In the genomic region with DNA sequence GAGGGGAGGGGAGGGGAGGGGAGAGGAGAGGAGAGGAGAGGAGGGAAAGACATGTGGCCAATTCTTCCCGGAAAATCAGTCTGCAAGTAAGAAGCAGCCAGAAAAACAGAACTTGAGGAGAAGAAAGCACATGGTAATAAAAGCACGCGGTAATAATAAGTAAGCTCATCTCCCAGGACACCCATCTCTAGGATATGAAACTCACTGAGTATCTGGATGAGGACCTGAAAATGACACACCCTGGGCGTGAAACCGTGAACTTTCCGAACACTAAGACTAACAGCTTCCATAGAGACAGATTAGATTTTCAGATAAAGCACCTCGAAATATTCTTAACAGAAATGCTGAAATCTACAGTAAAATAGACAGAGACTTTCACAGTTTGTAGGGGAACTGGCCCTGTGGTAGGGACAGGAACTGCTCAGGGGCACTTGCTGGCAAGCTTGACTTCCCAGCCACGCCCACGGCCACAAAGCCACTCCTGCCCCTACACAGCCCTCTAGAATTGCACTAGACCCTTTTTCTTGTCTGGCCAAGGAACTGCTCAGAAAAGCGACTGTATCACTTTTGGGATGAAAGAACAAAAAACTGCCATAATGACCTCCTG, we compare ENCODE assay signal across 17 mouse cellular contexts.
DNase-seq lines count a peak whose midpoint lies in the region; TF ChIP-seq lines count a peak whose summit lies in the region.
"Had no signal": no experiment of that assay in that cellular context is flagged by ENCODE, and none has a peak within 500 bp of the region (broad histone marks: within the 10 kb centered on the region; RNA-seq: fewer than 3 reads in every experiment).

No protein-coding gene starts in this region.

- no peak for TF ChIP-seq POLR2A in lung, adult 2 months (IDR thresholded peaks at IDR 0.05; ENCODE audit: borderline replicate concordance, extremely low read depth, low read depth, low read length)
- no peak for TF ChIP-seq POLR2A in CH12.LX (IDR thresholded peaks at IDR 0.05; ENCODE audit: low read depth, low read length)

- TF ChIP-seq RAD21 in CH12.LX (IDR thresholded peaks at IDR 0.05; ENCODE audit: low read depth, low read length) = no peak; the same call in 1 of the 2 replicates

- H3K9ac ChIP-seq in CH12.LX (ENCODE audit: insufficient read depth, low read depth) = no peak overlapping the region
- H3K9ac ChIP-seq: embryonic facial prominence, embryonic 13.5 days; hindbrain, embryonic 14.5 days; midbrain, embryonic 12.5 days had no signal

- H3K9me3 ChIP-seq in CH12.LX (replicated peaks; ENCODE audit: low read length) = no peaks in the 10 kb centered on the region
- H3K9me3 ChIP-seq: embryonic facial prominence, embryonic 13.5 days; midbrain, embryonic 12.5 days had no signal

- no peaks in the 10 kb centered on the region for H3K4me1 ChIP-seq in lung, adult 2 months (ENCODE audit: control insufficient read depth, insufficient read depth, low read length)
- H3K4me1 ChIP-seq in CH12.LX (ENCODE audit: control insufficient read depth in 1 of 2, insufficient read depth in 2 of 2) = peaks cover 3 to 13% of the 10 kb centered on the region in 2 experiments; a peak in 2 of 4 replicates
- H3K4me1 ChIP-seq: midbrain, embryonic 12.5 days had no signal

- in situ Hi-C loops in CH12.LX (cut with MboI; ENCODE audit: low pct_ligation_motif_present, low pct_unique_long_range_greater_than_20kb, low sequenced_read_pairs) = no loop called here

- TF ChIP-seq CTCF in lung, adult 2 months (IDR thresholded peaks at IDR 0.05; ENCODE audit: insufficient read depth, low read length) = no peak
- TF ChIP-seq CTCF in CH12.LX (conservative IDR thresholded peaks at IDR 0.05 in 1 of 2, IDR thresholded peaks at IDR 0.05 in 1 of 2; ENCODE audit: low read depth in 2 of 2, low read length in 2 of 2) = no peak

- H3K79me2 ChIP-seq in CH12.LX (replicated peaks; ENCODE audit: control insufficient read depth, extremely low read depth, insufficient read depth, poor library complexity, severe bottlenecking) = no peaks in the 10 kb centered on the region

- 59% methylated on average over 10 of the region's 10 CpGs for WGBS in lung, adult 2 months

- TF ChIP-seq EP300 in CH12.LX (IDR thresholded peaks at IDR 0.05; ENCODE audit: low read length) = no peak; the same call in 1 of the 2 replicates

- H3K36me3 ChIP-seq in CH12.LX (replicated peaks in 1 of 2; ENCODE audit: control insufficient read depth in 1 of 2, insufficient read depth in 1 of 2, low read length in 1 of 2) = no peaks in the 10 kb centered on the region
- H3K36me3 ChIP-seq: embryonic facial prominence, embryonic 13.5 days; midbrain, embryonic 12.5 days had no signal

- dilution Hi-C loops in CH12.LX (cut with MboI; ENCODE audit: extremely low pct_ligation_motif_present, extremely low pct_unique_long_range_greater_than_20kb, low sequenced_read_pairs) = no loop called here

- DNase-seq in lung, postnatal 10 days = peak; percentile 11
- DNase-seq in lung, adult 2 months = no peak
- peak; percentile 40 for DNase-seq in CH12.LX (ENCODE audit: extremely low read depth)
- DNase-seq in c-Kit-positive CD71-negative TER-119-negative erythroid progenitor cells, embryonic 14.5 days (ENCODE audit: low read depth) = peak; percentile 14
- DNase-seq in natural killer cell, adult 2 months (ENCODE audit: low spot score in 2 of 2) = peak; percentile 53 to 66
- DNase-seq in cerebellum, adult 11-12 months = no peak
- DNase-seq in frontal cortex, postnatal 10 days (ENCODE audit: low spot score in 2 of 2) = no peak
- DNase-seq: cerebellum, adult 11 months; heart, adult 2 months; kidney, postnatal 10 days; layer of hippocampus, adult 9-11 months; right cerebral cortex, adult 18-20 months had no signal

- no peaks in the 10 kb centered on the region for H3K27me3 ChIP-seq in CH12.LX (replicated peaks)
- H3K27me3 ChIP-seq: embryonic facial prominence, embryonic 13.5 days had no signal

- no peak overlapping the region for H3K27ac ChIP-seq in CH12.LX (ENCODE audit: insufficient read depth, low read depth)
- H3K27ac ChIP-seq: embryonic facial prominence, embryonic 13.5 days; heart, adult 2 months; hindbrain, embryonic 14.5 days; midbrain, embryonic 12.5 days had no signal

- peak overlapping the region; percentile 44 for H3K4me2 ChIP-seq in CH12.LX (ENCODE audit: insufficient read depth, low read depth, poor library complexity, severe bottlenecking)
- H3K4me2 ChIP-seq: embryonic facial prominence, embryonic 13.5 days; hindbrain, embryonic 14.5 days; liver, embryonic 11.5 days; midbrain, embryonic 12.5 days had no signal

- H3K4me3 ChIP-seq in lung, adult 2 months (replicated peaks; ENCODE audit: extremely low read depth, low read depth, low read length) = no peak overlapping the region
- no peak overlapping the region for H3K4me3 ChIP-seq in CH12.LX (replicated peaks in 1 of 3; ENCODE audit: low read depth in 2 of 3, low read length in 2 of 3, poor library complexity in 1 of 3)
- H3K4me3 ChIP-seq: embryonic facial prominence, embryonic 13.5 days; heart, adult 2 months; midbrain, embryonic 12.5 days; myocyte had no signal

TF ChIP-seq in CH12.LX, 34 proteins besides CTCF, POLR2A, EP300 and RAD21:
- peak; percentile 73 for TF ChIP-seq MAX (IDR thresholded peaks at IDR 0.05; ENCODE audit: low read length)
- TF ChIP-seq ETS1 (conservative IDR thresholded peaks at IDR 0.05; ENCODE audit: low read depth, low read length) = no peak
- TF ChIP-seq MYC (IDR thresholded peaks at IDR 0.05; ENCODE audit: low read depth, low read length) = 0 out of 2 replicates have a peak, but pooled peaks have one; percentile 56
- TF ChIP-seq MEF2A (IDR thresholded peaks at IDR 0.05; ENCODE audit: borderline replicate concordance, low read depth, low read length) = no peak
- TF ChIP-seq IRF4 (IDR thresholded peaks at IDR 0.05; ENCODE audit: low read depth, low read length) = 0 out of 2 replicates have a peak, but pooled peaks have one; percentile 24

Comparison
In these comparisons a context has a peak if more than half of its experiments do, and no peak if none do; other contexts are left out.
1. DNase-seq: peak in lung, postnatal 10 days (single experiment), CH12.LX (single experiment), c-Kit-positive CD71-negative TER-119-negative erythroid progenitor cells, embryonic 14.5 days (single experiment) and natural killer cell, adult 2 months (2 of 2); none in lung, adult 2 months (single experiment), cerebellum, adult 11-12 months (single experiment) and frontal cortex, postnatal 10 days (0 of 2).